Mouse (Mus musculus) forebrain, embryonic 13.5 days (tissue): ENCODE data around the gene Pde8b. TPM values are rescaled to one million over a fixed set of nuclear protein-coding genes. Genes with fewer than 3 reads are reported as not detected.

Experiments used
- ATAC-seq: fragments of 200-750 bp; cut with Nextera tagmentation; 2 replicates; pipeline ENCODE4 v1.8.0; 2017
- H3K27ac ChIP-seq: fragments of 300-500 bp; sonication (generic); 2 replicates; pipeline ENCODE4 v1.5.1; 2015; ENCODE audit warnings: inconsistent platforms, mild to moderate bottlenecking, moderate library complexity
- H3K27me3 ChIP-seq: fragments of 300-500 bp; sonication (generic); 2 replicates; pipeline ENCODE4 v1.6.1; 2015; ENCODE audit warnings: mild to moderate bottlenecking, inconsistent platforms
- H3K36me3 ChIP-seq: fragments of 300-500 bp; sonication (generic); 2 replicates; pipeline ENCODE4 v1.6.1; 2015; ENCODE audit warnings: mild to moderate bottlenecking, inconsistent platforms; ENCODE audit not compliant: poor library complexity, severe bottlenecking
- H3K4me1 ChIP-seq: fragments of 300-500 bp; sonication (generic); 2 replicates; pipeline ENCODE4 v1.6.1; 2015; ENCODE audit warnings: inconsistent platforms
- H3K4me2 ChIP-seq: fragments of 300-500 bp; sonication (generic); 2 replicates; pipeline ENCODE4 v1.6.1; 2015; ENCODE audit warnings: inconsistent platforms, mild to moderate bottlenecking, moderate library complexity
- H3K4me3 ChIP-seq: fragments of 300-500 bp; sonication (generic); 2 replicates; pipeline ENCODE4 v1.5.1; 2015; ENCODE audit warnings: mild to moderate bottlenecking, inconsistent platforms
- H3K9ac ChIP-seq: fragments of 300-500 bp; sonication (generic); 2 replicates; pipeline ENCODE4 v1.6.1; 2015; ENCODE audit warnings: mild to moderate bottlenecking, inconsistent platforms
- H3K9me3 ChIP-seq: fragments of 300-500 bp; sonication (generic); replicated peaks from 2 replicates; pipeline ENCODE4 v1.6.1; 2016; ENCODE audit warnings: inconsistent platforms
- WGBS: fragments of 180-500 bp; shearing (Covaris S2); methylation state at CpG from one replicate; pipeline ENCODE4 v1.1.7; 2015; 5-methylcytosine and 5-hydroxymethylcytosine counted together
- polyA plus RNA-seq: library from polyadenylated mRNA; unstranded; fragments of >200 nt; fragmentation: Nextera tagmentation; extraction: Ambion mirVana; gene quantifications from 2 replicates; pipeline ENCODE4 v1.2.1, GENCODE M21; 2015

Gene Pde8b
- polyA plus RNA-seq, 1 experiment from 2014 or later, result 3.8 TPM

GRCm38 (mm10) chr13:95202151-95202758 is 47.9 kb downstream of the Pde8b start:
- no peaks in the 10 kb centered on the region for H3K27me3 ChIP-seq
- H3K4me3 ChIP-seq, result no peak overlapping the region
- no peaks in the 10 kb centered on the region for H3K4me1 ChIP-seq
- no peaks in the 10 kb centered on the region for H3K36me3 ChIP-seq
- WGBS, result 91% methylated on average over 3 of the region's 3 CpGs
- no peak for ATAC-seq
- no peaks in the 10 kb centered on the region for H3K9me3 ChIP-seq
- no peak overlapping the region for H3K27ac ChIP-seq
- no peak overlapping the region for H3K9ac ChIP-seq
- H3K4me2 ChIP-seq, result no peak overlapping the region

GRCm38 (mm10) chr13:95200817-95201216 is 49.3 kb downstream of the Pde8b start:
- no peak overlapping the region for H3K4me2 ChIP-seq
- no peak overlapping the region for H3K4me3 ChIP-seq
- no peak overlapping the region for H3K27ac ChIP-seq
- no peak overlapping the region for H3K9ac ChIP-seq
- H3K27me3 ChIP-seq, result no peaks in the 10 kb centered on the region
- H3K9me3 ChIP-seq, result no peaks in the 10 kb centered on the region
- ATAC-seq, result no peak
- no peaks in the 10 kb centered on the region for H3K4me1 ChIP-seq
- WGBS, result 82% methylated on average over 8 of the region's 8 CpGs
- H3K36me3 ChIP-seq, result no peaks in the 10 kb centered on the region

DNA sequence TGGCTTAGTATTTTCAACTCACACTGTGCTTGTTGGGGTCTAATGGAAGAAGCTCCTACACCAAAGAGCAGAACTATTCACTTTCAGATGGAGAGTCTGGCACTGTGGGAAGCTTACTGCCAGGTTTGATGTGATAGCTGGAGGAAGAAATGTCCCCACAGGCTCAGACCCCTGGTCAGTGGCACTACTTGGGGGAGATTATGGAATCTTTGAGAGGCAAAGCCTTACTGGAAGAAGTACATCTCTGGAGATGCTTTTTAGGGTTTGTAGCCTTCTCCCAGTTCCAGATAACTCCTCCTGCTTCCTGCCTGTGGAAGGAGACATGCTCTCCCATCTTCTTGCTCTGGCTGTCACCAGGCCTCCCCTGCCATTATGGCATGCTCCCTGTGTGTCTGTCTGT is 50.1 kb downstream of the Pde8b start:
- Histone ChIP-seq H3K27me3 (no peaks in the 10 kb centered on the region), H3K9me3 (no peaks in the 10 kb centered on the region), H3K36me3 (no peaks in the 10 kb centered on the region), H3K4me2 (no peak overlapping the region), H3K27ac (no peak overlapping the region), H3K4me3 (no peak overlapping the region), H3K4me1 (no peaks in the 10 kb centered on the region), H3K9ac (no peak overlapping the region)
- no peak for ATAC-seq

GRCm38 (mm10) chr13:95196106-95196705 is 53.9 kb downstream of the Pde8b start:
- peak; percentile 45; the same call in 1 of the 2 replicates for ATAC-seq
- Histone ChIP-seq H3K9ac (no peak overlapping the region), H3K9me3 (no peaks in the 10 kb centered on the region), H3K4me3 (no peak overlapping the region), H3K4me1 (no peaks in the 10 kb centered on the region), H3K27me3 (no peaks in the 10 kb centered on the region), H3K4me2 (no peak overlapping the region), H3K36me3 (no peaks in the 10 kb centered on the region), H3K27ac (no peak overlapping the region)
- 64% methylated on average over 7 of the region's 7 CpGs for WGBS

- Histone ChIP-seq H3K4me3 (no peak overlapping the region), H3K27me3 (no peaks in the 10 kb centered on the region), H3K27ac (no peak overlapping the region), H3K4me2 (no peak overlapping the region), H3K4me1 (peaks cover 3% of the 10 kb centered on the region; the same call in 1 of the 2 replicates), H3K9me3 (no peaks in the 10 kb centered on the region), H3K36me3 (no peaks in the 10 kb centered on the region), H3K9ac (no peak overlapping the region)
- WGBS, result 94% methylated on average over 5 of the region's 5 CpGs
- ATAC-seq, result no peak
Observed at GRCm38 (mm10) chr13:95191951-95192350, 58.2 kb downstream of the Pde8b start.

GRCm38 (mm10) chr13:95189111-95189510 is 61.0 kb downstream of the Pde8b start:
- ATAC-seq, result no peak

GRCm38 (mm10) chr13:95187153-95187665 is 62.9 kb downstream of the Pde8b start:
- Histone ChIP-seq H3K9me3 (no peaks in the 10 kb centered on the region), H3K36me3 (no peaks in the 10 kb centered on the region), H3K9ac (no peak overlapping the region), H3K27ac (no peak overlapping the region), H3K4me1 (peaks cover 19% of the 10 kb centered on the region), H3K4me2 (no peak overlapping the region), H3K4me3 (no peak overlapping the region), H3K27me3 (no peaks in the 10 kb centered on the region)
- WGBS, result 78% methylated on average over 5 of the region's 5 CpGs
- no peak for ATAC-seq

More at GRCm38 (mm10) chr13:95189111-95189510, 61.0 kb downstream of the Pde8b start:
- Histone ChIP-seq H3K4me3 (no peak overlapping the region), H3K9ac (no peak overlapping the region), H3K4me1 (peaks cover 19% of the 10 kb centered on the region), H3K27me3 (no peaks in the 10 kb centered on the region), H3K4me2 (no peak overlapping the region), H3K36me3 (no peaks in the 10 kb centered on the region), H3K27ac (no peak overlapping the region), H3K9me3 (no peaks in the 10 kb centered on the region)
- 86% methylated on average over 2 of the region's 2 CpGs for WGBS

DNA sequence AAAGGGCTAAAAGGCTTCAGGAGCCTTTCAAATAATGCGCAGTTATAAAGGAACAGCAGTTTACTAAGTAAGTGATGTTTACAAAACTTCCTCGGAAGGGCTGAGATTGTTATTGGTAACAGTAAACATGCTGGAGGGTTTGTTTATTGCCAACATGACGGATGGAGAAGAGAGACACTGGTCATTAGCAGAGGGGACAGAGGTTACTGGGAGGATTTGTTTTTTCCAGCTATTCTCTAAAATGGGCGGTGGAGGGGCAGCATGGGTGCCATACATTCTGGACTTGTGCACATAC is 63.4 kb downstream of the Pde8b start:
- Histone ChIP-seq H3K4me2 (no peak overlapping the region), H3K36me3 (no peaks in the 10 kb centered on the region), H3K27ac (no peak overlapping the region), H3K9me3 (no peaks in the 10 kb centered on the region), H3K9ac (no peak overlapping the region), H3K4me3 (no peak overlapping the region), H3K4me1 (peaks cover 19% of the 10 kb centered on the region), H3K27me3 (no peaks in the 10 kb centered on the region)
- ATAC-seq, result peak; percentile 50; the same call in 1 of the 2 replicates
- WGBS, result 33% methylated on average over 4 of the region's 4 CpGs

- peak; percentile 70 for ATAC-seq
- 18% methylated on average over 10 of the region's 10 CpGs for WGBS
Observed at GRCm38 (mm10) chr13:95185891-95186740, 64.0 kb downstream of the Pde8b start.

GRCm38 (mm10) chr13:95183686-95184085 is 66.5 kb downstream of the Pde8b start:
- H3K9me3 ChIP-seq, result no peaks in the 10 kb centered on the region
- peaks cover 19% of the 10 kb centered on the region for H3K4me1 ChIP-seq
- no peak for ATAC-seq
- H3K27me3 ChIP-seq, result no peaks in the 10 kb centered on the region
- H3K9ac ChIP-seq, result no peak overlapping the region
- H3K4me2 ChIP-seq, result no peak overlapping the region
- no peaks in the 10 kb centered on the region for H3K36me3 ChIP-seq
- no peak overlapping the region for H3K27ac ChIP-seq
- H3K4me3 ChIP-seq, result no peak overlapping the region
- 91% methylated on average over 2 of the region's 2 CpGs for WGBS

More at GRCm38 (mm10) chr13:95185891-95186740, 64.0 kb downstream of the Pde8b start:
- Histone ChIP-seq H3K4me3 (no peak overlapping the region), H3K27ac (peak overlapping the region; percentile 51; the same call in 1 of the 2 replicates), H3K36me3 (no peaks in the 10 kb centered on the region), H3K4me1 (peaks cover 19% of the 10 kb centered on the region), H3K27me3 (no peaks in the 10 kb centered on the region), H3K4me2 (no peak overlapping the region), H3K9me3 (no peaks in the 10 kb centered on the region), H3K9ac (no peak overlapping the region)

DNA sequence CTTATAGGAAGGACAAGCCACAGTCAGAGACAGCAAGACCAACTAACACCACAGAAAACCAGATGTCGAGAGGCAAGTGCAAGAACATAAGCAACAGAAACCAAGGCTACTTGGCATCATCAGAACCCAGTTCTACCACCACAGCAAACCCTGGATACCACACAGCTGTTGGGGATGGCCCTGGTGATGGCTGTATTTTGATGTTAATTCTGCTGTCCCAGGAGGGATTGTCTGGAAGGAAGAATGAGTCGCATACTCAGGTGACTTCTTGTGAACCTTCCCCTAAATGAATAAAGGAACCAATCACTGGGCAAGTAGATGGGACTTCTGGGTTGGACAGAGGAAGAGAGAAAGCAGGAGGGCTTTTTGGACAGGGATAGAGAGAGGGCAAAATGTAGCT is 69.9 kb downstream of the Pde8b start:
- Histone ChIP-seq H3K36me3 (no peaks in the 10 kb centered on the region), H3K9me3 (no peaks in the 10 kb centered on the region), H3K4me3 (no peak overlapping the region), H3K4me1 (no peaks in the 10 kb centered on the region), H3K27me3 (no peaks in the 10 kb centered on the region), H3K4me2 (no peak overlapping the region), H3K9ac (no peak overlapping the region), H3K27ac (no peak overlapping the region)
- ATAC-seq, result no peak
- WGBS, result 95% methylated on average over 2 of the region's 2 CpGs

DNA sequence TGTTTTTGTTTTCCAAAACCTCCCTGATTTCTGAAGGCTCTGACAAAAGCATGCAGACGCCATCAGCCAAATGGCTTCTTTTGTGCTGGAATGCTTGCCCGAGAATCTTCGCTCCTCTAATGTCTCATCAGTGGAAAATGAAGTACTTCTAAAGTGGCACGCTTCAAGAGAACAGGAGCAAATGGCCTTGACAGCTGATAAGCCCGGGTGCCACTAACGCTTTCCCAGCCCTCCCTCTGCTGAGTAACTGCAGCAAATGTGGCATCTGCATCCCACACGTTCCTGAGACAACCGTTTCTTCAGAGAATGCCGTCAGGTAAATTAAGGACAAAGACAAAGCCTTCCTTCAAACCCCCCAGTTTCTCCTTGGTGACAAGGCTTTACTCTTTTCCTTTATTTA is 72.8 kb downstream of the Pde8b start:
- ATAC-seq, result no peak
- Histone ChIP-seq H3K27ac (no peak overlapping the region), H3K4me3 (no peak overlapping the region), H3K27me3 (no peaks in the 10 kb centered on the region), H3K4me1 (no peaks in the 10 kb centered on the region), H3K4me2 (no peak overlapping the region), H3K9ac (no peak overlapping the region), H3K9me3 (no peaks in the 10 kb centered on the region), H3K36me3 (no peaks in the 10 kb centered on the region)
- 71% methylated on average over 9 of the region's 9 CpGs for WGBS
